Mouse (Mus musculus): ENCODE results near the gene Isy1. TPM values are rescaled to one million over a fixed set of nuclear protein-coding genes. Genes with fewer than 3 reads are reported as not detected.
A peak's percentile ranks its signal among the peaks of the same experiment; 100 is the strongest.

Isy1 gene
- polyA plus RNA-seq, 1 experiment = 21.1 TPM

DNA sequence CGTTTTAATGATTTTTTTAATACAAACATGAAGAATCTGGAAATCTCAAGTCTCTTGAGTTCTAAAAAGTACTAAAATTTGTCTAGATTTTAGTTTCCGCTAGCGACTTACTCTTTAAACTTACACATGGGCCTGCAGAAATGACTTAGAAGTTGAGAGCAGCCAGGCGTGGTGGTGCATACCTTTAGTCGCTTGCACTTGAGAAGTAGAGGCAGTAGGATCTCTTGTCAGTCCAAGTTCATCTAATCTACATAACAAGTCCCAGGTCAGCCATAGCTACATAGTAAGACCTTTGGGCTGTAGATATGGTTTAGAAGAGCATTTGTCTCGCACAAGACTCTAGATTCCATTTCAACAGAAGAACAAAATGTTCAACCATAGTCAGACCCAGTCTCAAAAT lies 13.3 kb upstream of the Isy1 start:
- Histone ChIP-seq H3K79me2 (ENCODE audit: control insufficient read depth, insufficient read depth) (peaks cover 40% of the 10 kb centered on the region), H3ac (ENCODE audit: control insufficient read depth, insufficient read length) (no peak overlapping the region), H3K27me3 (ENCODE audit: control insufficient read depth, insufficient read depth, insufficient read length) (no peaks in the 10 kb centered on the region), H3K4me3 (peak overlapping the region; percentile 83), H3K4me2 (ENCODE audit: low read depth) (peak overlapping the region; percentile 92), H3K36me3 (ENCODE audit: control insufficient read depth, insufficient read depth) (no peaks in the 10 kb centered on the region)
- TF ChIP-seq MAX (IDR thresholded peaks at IDR 0.05; ENCODE audit: low read depth) = no peak
- no peak for TF ChIP-seq MYOD1 (IDR thresholded peaks at IDR 0.05; ENCODE audit: control insufficient read depth in 1 of 3, insufficient read length in 2 of 3, low read depth in 2 of 3)
- no peak for TF ChIP-seq POLR2AphosphoS2 (IDR thresholded peaks at IDR 0.05; ENCODE audit: insufficient read length, low read depth)
- TF ChIP-seq MYOG (IDR thresholded peaks at IDR 0.05; ENCODE audit: control insufficient read depth in 1 of 3, insufficient read depth in 1 of 3, insufficient read length in 2 of 3, low read depth in 2 of 3) = no peak
- no peak for TF ChIP-seq TCF12 (IDR thresholded peaks at IDR 0.05; ENCODE audit: insufficient read depth, poor library complexity, severe bottlenecking)
- TF ChIP-seq SRF (IDR thresholded peaks at IDR 0.05; ENCODE audit: control insufficient read depth, insufficient read length, low read depth) = no peak
- no peak for TF ChIP-seq TCF3 (IDR thresholded peaks at IDR 0.05; ENCODE audit: insufficient read length, low read depth)
- no peak for TF ChIP-seq USF1 (IDR thresholded peaks at IDR 0.05; ENCODE audit: low read depth)
- TF ChIP-seq CEBPB (IDR thresholded peaks at IDR 0.05; ENCODE audit: insufficient read depth, poor library complexity, severe bottlenecking) = no peak
- TF ChIP-seq E2F4 (IDR thresholded peaks at IDR 0.05; ENCODE audit: insufficient read depth) = no peak
- TF ChIP-seq REST (IDR thresholded peaks at IDR 0.05; ENCODE audit: insufficient read depth, insufficient read length) = no peak
- TF ChIP-seq POLR2A (IDR thresholded peaks at IDR 0.05; ENCODE audit: insufficient read length, low read depth) = no peak

DNA sequence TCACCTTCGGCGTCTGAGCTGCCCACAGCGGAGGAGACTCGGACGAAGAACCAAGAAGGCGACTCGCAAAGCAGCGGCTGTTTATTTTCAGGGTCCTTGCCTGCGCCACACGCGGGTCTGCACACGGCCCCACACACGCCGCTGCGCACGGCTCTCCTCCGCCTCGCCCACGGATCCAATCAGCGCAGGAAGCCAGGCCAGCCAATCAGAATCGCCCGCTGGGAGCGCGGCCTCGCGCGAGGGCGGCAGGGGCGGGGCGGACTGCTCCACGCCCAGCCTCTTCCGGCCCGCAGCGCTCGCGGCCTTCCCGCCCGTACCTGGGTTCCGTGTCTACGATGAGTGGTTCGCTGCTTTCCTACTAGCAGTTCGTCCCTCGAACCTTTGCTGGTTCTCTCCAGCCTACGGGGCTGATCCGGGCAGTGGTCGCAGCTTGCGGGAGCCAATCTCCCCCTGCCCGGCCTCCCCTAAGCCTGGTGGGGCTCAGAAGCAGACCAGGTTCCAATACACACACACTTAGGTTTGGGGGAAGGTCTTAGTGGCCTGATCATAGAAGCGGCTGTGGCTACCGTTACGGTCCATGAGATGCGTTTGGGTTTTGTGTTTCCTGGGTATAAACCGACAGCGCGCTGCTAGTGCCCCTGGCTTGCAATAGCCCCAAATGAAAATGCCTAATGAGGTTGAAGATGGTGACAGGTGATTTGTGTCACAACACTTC lies 12.5 kb upstream of the Isy1 start, which contains the start of gene Cnbp:
Gene Cnbp, minus strand, starts transcription at position 207 of the 715 bp plus-strand sequence.
- Histone ChIP-seq H3K4me2 (ENCODE audit: low read depth) (peak within 1 kb of the TSS; percentile 92), H3K36me3 (ENCODE audit: control insufficient read depth, insufficient read depth) (peaks cover 5% of the 10 kb centered on the region), H3K79me2 (ENCODE audit: control insufficient read depth, insufficient read depth) (peaks cover 48% of the 10 kb centered on the region), H3ac (ENCODE audit: control insufficient read depth, insufficient read length) (peak within 1 kb of the TSS; percentile 89), H3K4me3 (peak within 1 kb of the TSS; percentile 83), H3K27me3 (ENCODE audit: control insufficient read depth, insufficient read depth, insufficient read length) (no peaks in the 10 kb centered on the region)
- TF ChIP-seq REST (IDR thresholded peaks at IDR 0.05; ENCODE audit: insufficient read depth, insufficient read length) (peak; percentile 39), POLR2AphosphoS2 (IDR thresholded peaks at IDR 0.05; ENCODE audit: insufficient read length, low read depth) (peak; percentile 87), E2F4 (IDR thresholded peaks at IDR 0.05; ENCODE audit: insufficient read depth) (no peak), POLR2A (IDR thresholded peaks at IDR 0.05; ENCODE audit: insufficient read length, low read depth) (peak; percentile 86), TCF3 (IDR thresholded peaks at IDR 0.05; ENCODE audit: insufficient read length, low read depth) (no peak), SRF (IDR thresholded peaks at IDR 0.05; ENCODE audit: control insufficient read depth, insufficient read length, low read depth) (peak; percentile 7)

DNA sequence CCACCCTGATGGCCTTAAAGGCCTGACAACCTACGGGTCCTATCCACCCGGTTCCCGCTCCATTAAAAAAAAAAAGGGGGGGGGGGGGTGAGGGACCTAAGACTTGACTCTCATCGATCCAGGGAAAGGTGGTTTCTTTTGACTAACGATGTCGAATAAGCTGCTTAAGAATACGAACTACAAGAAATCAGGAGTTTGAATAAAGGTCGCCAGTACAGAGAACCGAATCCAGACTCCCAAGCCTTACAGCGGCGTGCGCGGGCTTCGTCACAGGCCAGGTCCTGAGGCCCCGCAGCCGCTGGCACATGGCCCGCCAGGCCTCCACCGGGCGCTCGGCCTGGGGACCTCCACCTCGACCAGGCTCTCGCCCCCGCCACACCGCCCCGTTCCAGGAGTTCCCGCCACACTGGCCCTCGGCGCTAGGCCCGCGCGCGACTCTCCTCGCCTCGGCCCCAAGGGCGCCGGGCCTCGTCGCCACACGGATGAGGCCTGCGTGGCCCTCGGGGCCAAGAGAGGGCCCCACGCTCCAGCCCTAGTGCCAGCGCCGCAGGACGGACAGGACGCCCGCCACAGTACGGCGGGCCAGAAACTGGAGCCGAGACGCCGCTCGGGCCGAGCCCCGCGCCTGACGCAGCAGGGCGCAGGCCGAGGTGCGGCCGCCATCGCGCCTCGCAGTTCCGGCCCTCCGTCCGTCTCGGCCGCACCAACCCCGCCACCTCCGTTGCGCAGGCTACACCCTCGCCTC lies 11.7 kb upstream of the Isy1 start:
- H3K36me3 ChIP-seq (ENCODE audit: control insufficient read depth, insufficient read depth) = peaks cover 9% of the 10 kb centered on the region
- H3K79me2 ChIP-seq (ENCODE audit: control insufficient read depth, insufficient read depth) = peaks cover 56% of the 10 kb centered on the region
- TF ChIP-seq MYOD1 (IDR thresholded peaks at IDR 0.05; ENCODE audit: control insufficient read depth in 1 of 3, insufficient read length in 2 of 3, low read depth in 2 of 3) = peak in 1 of 3 experiments; percentile 1
- no peak for TF ChIP-seq E2F4 (IDR thresholded peaks at IDR 0.05; ENCODE audit: insufficient read depth)
- TF ChIP-seq TCF12 (IDR thresholded peaks at IDR 0.05; ENCODE audit: insufficient read depth, poor library complexity, severe bottlenecking) = no peak
- TF ChIP-seq SRF (IDR thresholded peaks at IDR 0.05; ENCODE audit: control insufficient read depth, insufficient read length, low read depth) = no peak
- peak overlapping the region; percentile 82 for H3K4me2 ChIP-seq (ENCODE audit: low read depth)
- no peaks in the 10 kb centered on the region for H3K27me3 ChIP-seq (ENCODE audit: control insufficient read depth, insufficient read depth, insufficient read length)
- H3ac ChIP-seq (ENCODE audit: control insufficient read depth, insufficient read length) = peak overlapping the region; percentile 89
- peak overlapping the region; percentile 83 for H3K4me3 ChIP-seq

DNA sequence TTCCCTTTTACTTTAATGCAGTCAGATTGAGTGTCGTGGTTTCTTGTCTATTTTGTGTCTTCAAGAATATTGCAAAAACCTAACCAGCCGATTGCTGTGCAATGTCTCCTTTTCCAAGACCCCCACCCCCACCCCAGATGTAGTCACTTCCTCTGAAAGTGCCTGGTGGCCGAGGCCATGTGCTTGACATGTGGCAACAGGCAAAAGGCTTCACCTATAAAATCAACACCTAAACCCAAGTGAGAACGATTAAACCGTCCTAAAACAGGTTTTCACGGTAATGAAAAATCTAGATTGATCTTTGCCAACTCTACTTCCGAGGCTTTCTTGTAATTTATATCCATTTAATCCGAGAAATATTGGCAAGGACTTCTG lies 11.2 kb upstream of the Isy1 start:
- H3K36me3 ChIP-seq (ENCODE audit: control insufficient read depth, insufficient read depth) = peaks cover 15% of the 10 kb centered on the region
- no peak for TF ChIP-seq POLR2AphosphoS2 (IDR thresholded peaks at IDR 0.05; ENCODE audit: insufficient read length, low read depth)
- peak; percentile 81 for TF ChIP-seq MAX (IDR thresholded peaks at IDR 0.05; ENCODE audit: low read depth)
- H3K4me3 ChIP-seq = peak overlapping the region; percentile 83
- peaks cover 61% of the 10 kb centered on the region for H3K79me2 ChIP-seq (ENCODE audit: control insufficient read depth, insufficient read depth)
- no peaks in the 10 kb centered on the region for H3K27me3 ChIP-seq (ENCODE audit: control insufficient read depth, insufficient read depth, insufficient read length)
- peak overlapping the region; percentile 89 for H3ac ChIP-seq (ENCODE audit: control insufficient read depth, insufficient read length)
- peak overlapping the region; percentile 82 for H3K4me2 ChIP-seq (ENCODE audit: low read depth)

DNA sequence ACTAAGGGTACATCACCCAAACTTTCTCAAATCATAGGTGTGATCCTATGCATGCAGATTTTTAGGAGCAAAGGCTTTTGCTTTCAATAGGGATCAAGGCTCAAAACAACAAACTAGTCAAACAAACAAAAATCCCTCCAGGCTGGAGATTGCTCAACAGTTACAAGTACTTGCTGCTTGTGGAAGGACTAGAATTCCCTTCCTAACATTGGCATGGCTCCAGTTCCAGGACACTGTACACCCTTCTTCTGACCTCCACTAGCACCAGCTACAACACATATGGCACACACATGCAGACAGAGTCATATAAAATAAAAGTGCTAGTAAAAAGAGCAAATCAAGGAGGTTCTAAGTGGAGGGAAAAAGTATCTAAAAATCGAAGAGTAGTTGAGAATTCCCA lies 8.2 kb upstream of the Isy1 start:
- Histone ChIP-seq H3K27me3 (ENCODE audit: control insufficient read depth, insufficient read depth, insufficient read length) (no peaks in the 10 kb centered on the region), H3K79me2 (ENCODE audit: control insufficient read depth, insufficient read depth) (peaks cover 74% of the 10 kb centered on the region), H3K4me2 (ENCODE audit: low read depth) (peak overlapping the region; percentile 54), H3ac (ENCODE audit: control insufficient read depth, insufficient read length) (no peak overlapping the region), H3K36me3 (ENCODE audit: control insufficient read depth, insufficient read depth) (peaks cover 44% of the 10 kb centered on the region), H3K4me3 (no peak overlapping the region)
- no peak for TF ChIP-seq USF1 (IDR thresholded peaks at IDR 0.05; ENCODE audit: low read depth)
- no peak for TF ChIP-seq CEBPB (IDR thresholded peaks at IDR 0.05; ENCODE audit: insufficient read depth, poor library complexity, severe bottlenecking)
- TF ChIP-seq REST (IDR thresholded peaks at IDR 0.05; ENCODE audit: insufficient read depth, insufficient read length) = no peak
- TF ChIP-seq TCF3 (IDR thresholded peaks at IDR 0.05; ENCODE audit: insufficient read length, low read depth) = no peak
- no peak for TF ChIP-seq MYOG (IDR thresholded peaks at IDR 0.05; ENCODE audit: control insufficient read depth in 1 of 3, insufficient read depth in 1 of 3, insufficient read length in 2 of 3, low read depth in 2 of 3)
- no peak for TF ChIP-seq TCF12 (IDR thresholded peaks at IDR 0.05; ENCODE audit: insufficient read depth, poor library complexity, severe bottlenecking)
- TF ChIP-seq POLR2AphosphoS2 (IDR thresholded peaks at IDR 0.05; ENCODE audit: insufficient read length, low read depth) = no peak
- TF ChIP-seq E2F4 (IDR thresholded peaks at IDR 0.05; ENCODE audit: insufficient read depth) = no peak
- no peak for TF ChIP-seq MYOD1 (IDR thresholded peaks at IDR 0.05; ENCODE audit: control insufficient read depth in 1 of 3, insufficient read length in 2 of 3, low read depth in 2 of 3)
- TF ChIP-seq MAX (IDR thresholded peaks at IDR 0.05; ENCODE audit: low read depth) = no peak
- no peak for TF ChIP-seq POLR2A (IDR thresholded peaks at IDR 0.05; ENCODE audit: insufficient read length, low read depth)
- no peak for TF ChIP-seq SRF (IDR thresholded peaks at IDR 0.05; ENCODE audit: control insufficient read depth, insufficient read length, low read depth)
